Mouse (Mus musculus) CD4-positive helper T cell, adult 2 months (primary cell): ENCODE measurements at regions not wholly inside any gene's neighbourhood (a gene's known extent, or its start where the extent isn't known, plus 50 kb on each side); places are given as distances from the start of the nearest gene placed in this dataset.

ENCODE experiments used
- DNase-seq: peaks from one replicate; pipeline ENCODE4 v3.0.0-alpha.2; 2012; ENCODE audit warnings: low read depth, missing footprints, low spot score

GRCm38 (mm10) chr19:60040721-60041120 is 97.3 kb upstream of the Rab11fip2 start:
- no peak for DNase-seq

GRCm38 (mm10) chr19:60032667-60033066 is 89.2 kb upstream of the Rab11fip2 start:
- no peak for DNase-seq

GRCm38 (mm10) chr19:60030212-60030788 is 86.8 kb upstream of the Rab11fip2 start:
- no peak for DNase-seq

GRCm38 (mm10) chr19:60029720-60030119 is 86.3 kb upstream of the Rab11fip2 start:
- no peak for DNase-seq

- no peak for DNase-seq
Observed at GRCm38 (mm10) chr19:60015614-60016300, 72.3 kb upstream of the Rab11fip2 start.

GRCm38 (mm10) chr19:59995557-59995956 is 52.1 kb upstream of the Rab11fip2 start:
- no peak for DNase-seq
